Mouse (Mus musculus) kidney, adult 11 months (tissue): ENCODE measurements at regions not wholly inside any gene's neighbourhood (a gene's known extent, or its start where the extent isn't known, plus 50 kb on each side); places are given as distances from the start of the nearest gene placed in this dataset.

Experiments used
- DNase-seq: peaks from one replicate; pipeline ENCODE4 v3.0.0; 2022

DNA sequence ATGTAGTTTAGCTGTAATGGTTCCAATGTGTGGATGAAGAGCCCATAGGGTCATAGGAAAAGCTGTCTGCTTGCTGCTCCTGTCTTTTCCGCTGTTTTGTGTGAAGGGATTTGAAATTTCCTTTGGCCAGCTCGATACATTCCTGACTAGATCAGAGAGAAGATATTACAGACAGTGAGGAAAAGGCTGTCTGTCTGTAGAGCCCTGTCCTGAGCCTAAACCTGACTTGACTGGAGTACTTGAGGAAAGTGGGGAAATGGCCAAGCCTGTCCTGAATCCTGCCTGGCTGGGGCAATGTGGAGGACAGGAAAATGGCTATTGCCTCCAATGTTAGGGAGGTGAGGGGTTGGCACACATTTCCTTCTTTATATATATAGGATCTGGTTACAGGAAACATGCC, 601.0 kb upstream of the Nrp1 start:
- peak; percentile 17 for DNase-seq

DNA sequence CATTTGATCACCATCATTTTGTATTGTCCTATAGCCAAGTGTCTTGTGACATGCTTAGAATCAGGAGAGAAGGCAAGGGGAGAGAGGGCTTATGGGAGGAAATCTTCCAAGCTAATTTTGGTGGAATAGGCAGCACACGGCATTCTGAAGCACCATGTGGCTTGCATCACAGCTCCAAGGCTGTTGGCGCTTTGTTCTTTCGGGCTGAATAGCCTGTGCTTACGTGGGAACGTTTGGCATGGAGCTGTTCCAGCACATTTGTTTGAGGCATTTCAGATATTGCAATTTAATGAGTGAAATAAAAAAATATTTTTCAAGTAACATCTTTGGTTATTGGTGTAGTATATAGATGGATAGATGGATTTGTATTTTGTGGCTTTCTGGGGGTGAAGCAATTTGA, 598.5 kb upstream of the Nrp1 start:
- DNase-seq, result no peak

- no peak for DNase-seq
Measured at GRCm38 (mm10) chr8:127765199-127765598, 593.2 kb upstream of the Nrp1 start.

GRCm38 (mm10) chr8:127768311-127768710, 590.1 kb upstream of the Nrp1 start:
- no peak for DNase-seq

DNA sequence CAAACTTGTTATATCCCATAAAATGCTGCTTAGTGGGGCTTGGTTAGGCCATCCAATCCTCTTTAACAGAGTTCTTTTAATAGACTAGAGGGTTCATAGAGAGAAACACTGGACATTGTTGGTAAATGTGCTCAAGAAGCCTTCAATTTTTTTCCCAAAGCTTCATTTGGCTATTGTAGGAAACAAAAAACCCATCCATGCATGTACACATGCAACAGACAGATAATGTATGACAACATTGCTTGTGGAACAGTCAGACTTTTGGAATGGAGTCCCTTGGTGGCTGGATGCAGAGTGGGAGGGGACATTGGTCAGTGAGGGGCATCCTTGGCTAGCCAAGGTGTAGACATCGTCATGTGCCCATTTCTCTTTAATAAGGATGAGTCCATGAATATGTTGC, 588.8 kb upstream of the Nrp1 start:
- no peak for DNase-seq

- no peak for DNase-seq
Measured at GRCm38 (mm10) chr8:127771781-127772180, 586.6 kb upstream of the Nrp1 start.

GRCm38 (mm10) chr8:127772415-127772814, 586.0 kb upstream of the Nrp1 start:
- DNase-seq, result no peak

GRCm38 (mm10) chr8:127772917-127773316, 585.5 kb upstream of the Nrp1 start:
- no peak for DNase-seq

- DNase-seq, result no peak
Measured at GRCm38 (mm10) chr8:127774642-127775041, 583.8 kb upstream of the Nrp1 start.

- no peak for DNase-seq
Measured at GRCm38 (mm10) chr8:127775160-127775559, 583.2 kb upstream of the Nrp1 start.

DNA sequence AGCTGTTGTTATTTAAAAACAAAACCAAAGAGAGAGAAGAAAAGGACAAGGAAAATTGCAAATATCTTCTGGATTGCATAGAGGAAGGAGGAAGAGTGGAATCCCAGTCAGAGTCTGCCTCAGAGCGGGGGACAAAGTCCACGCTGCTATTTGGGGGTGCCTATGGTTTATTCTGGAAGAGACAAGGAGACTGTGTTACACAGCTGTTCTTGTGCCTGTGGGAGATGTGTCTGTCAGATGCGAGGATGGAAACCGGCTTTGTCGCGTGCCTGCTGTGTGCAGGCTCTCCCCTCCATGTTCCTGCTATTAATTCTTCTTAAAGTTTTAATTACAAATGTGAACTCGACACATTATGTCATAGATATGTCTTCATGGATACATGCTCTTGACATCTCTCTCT, 582.7 kb upstream of the Nrp1 start:
- DNase-seq, result no peak

GRCm38 (mm10) chr8:127778352-127779020, 579.9 kb upstream of the Nrp1 start:
- DNase-seq, result no peak

GRCm38 (mm10) chr8:127779021-127779689, 579.2 kb upstream of the Nrp1 start:
- no peak for DNase-seq

- no peak for DNase-seq
Measured at GRCm38 (mm10) chr8:127780596-127780995, 577.8 kb upstream of the Nrp1 start.

DNA sequence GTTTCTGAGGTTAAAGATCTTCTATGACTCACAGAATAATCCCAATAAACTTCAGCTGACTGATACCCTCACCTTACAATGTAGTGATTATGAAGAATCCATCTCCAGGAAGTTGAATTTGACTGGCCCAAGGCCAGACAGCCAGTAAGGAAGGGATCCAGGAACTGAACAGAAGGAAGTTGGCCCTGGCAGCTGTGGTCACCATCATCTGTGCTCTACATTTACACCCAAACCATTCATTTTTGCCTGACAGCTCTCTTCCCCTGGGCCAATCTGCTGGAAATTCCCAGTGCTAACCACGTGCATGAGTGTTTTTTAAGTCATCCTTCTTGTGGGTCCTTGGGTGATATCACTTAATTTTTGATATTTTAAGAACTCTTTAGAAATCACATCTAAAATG, 577.4 kb upstream of the Nrp1 start:
- DNase-seq, result peak; percentile 48

DNA sequence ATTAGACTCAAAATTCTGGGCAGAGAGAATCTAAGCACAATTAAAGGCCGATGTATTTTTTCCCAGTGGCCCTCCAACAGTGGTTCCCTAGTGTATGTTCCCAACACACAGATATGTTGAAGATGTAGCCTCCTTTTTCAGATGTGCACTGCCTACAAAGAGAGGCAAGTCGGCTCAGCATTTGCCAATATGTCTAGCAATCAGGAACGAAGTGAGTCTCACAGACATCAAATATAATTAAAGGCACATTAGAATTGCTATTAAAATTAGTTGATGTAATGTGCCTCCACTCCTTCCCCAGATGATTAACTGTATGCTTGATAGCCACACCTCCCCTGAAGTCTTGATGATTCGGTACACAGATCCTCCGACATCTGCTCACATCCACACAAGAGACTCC, 565.8 kb upstream of the Nrp1 start:
- DNase-seq, result no peak

- DNase-seq, result no peak
Measured at GRCm38 (mm10) chr8:127799849-127800471, 558.4 kb upstream of the Nrp1 start.

- no peak for DNase-seq
Measured at GRCm38 (mm10) chr8:127802136-127802535, 556.3 kb upstream of the Nrp1 start.

- DNase-seq, result no peak
Measured at GRCm38 (mm10) chr8:127802661-127803333, 555.6 kb upstream of the Nrp1 start.

DNA sequence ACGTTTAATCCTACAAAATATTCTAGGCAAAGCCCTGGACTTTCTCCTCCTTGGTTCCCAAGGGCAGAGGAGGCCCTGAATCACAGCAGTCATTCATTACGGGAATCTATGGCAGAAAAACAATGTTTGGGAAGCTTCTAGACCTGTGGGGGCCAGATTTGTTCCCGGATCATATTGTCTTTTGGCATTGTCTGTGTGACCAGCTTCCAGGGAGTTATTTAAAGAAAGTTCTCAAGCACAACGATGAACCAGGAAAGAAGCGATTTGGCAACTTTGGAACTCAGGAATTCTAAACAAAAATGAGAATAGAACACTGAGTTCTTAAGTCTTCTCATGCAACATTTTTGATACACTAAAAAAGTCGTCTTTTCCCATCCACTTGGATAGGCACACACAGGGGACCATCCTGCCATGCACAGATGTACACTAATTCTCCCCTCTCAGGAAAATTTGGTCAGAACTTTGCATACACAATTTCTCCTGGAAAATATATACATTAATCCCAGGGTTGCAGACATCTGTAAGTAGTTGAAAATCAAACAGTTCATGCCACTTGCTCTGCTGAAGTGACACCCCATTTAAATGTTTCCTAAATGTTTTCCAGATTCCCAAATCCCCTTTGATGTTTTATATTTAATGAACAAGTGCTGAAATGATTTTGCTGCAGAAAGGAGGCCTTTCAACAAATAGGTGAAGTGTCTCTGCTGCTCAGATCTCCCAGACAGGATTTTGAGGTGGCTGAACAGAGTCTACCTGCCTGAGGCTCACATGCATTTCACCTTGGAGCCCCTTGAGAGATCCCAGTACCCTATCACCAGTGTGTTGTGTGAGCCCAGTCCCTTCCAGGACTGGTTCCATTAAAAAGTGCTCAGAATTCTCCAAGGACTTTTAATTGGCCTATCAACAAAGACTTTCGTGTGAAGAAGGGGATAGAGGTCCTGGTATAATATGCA, 548.9 kb upstream of the Nrp1 start:
- no peak for DNase-seq

- no peak for DNase-seq
Measured at GRCm38 (mm10) chr8:127811338-127811737, 547.1 kb upstream of the Nrp1 start.

GRCm38 (mm10) chr8:127814785-127815523, 543.5 kb upstream of the Nrp1 start:
- DNase-seq, result no peak
